Mouse (Mus musculus) activated CD4-positive, CD25-positive, alpha-beta regulatory T cell (primary cell): ENCODE data around the gene Ikbkg. TPM values are rescaled to one million over a fixed set of nuclear protein-coding genes. Genes with fewer than 3 reads are reported as not detected.

ENCODE experiments used
- polyA plus RNA-seq, 2 experiments: library from polyadenylated mRNA; unstranded; fragments of 100-300 nt; shearing (Covaris generic); gene quantifications; one replicate each; pipeline ENCODE4 v1.2.1; 2017

The Ikbkg gene
- 10 to 100 TPM; 28.4 to 37.6 TPM for polyA plus RNA-seq

GRCm38 (mm10) chrX:74392535-74393443 lies at the start of gene Ikbkg, which contains the start of gene Fam3a:
TSS of gene Ikbkg (plus strand) at chrX:74393290.
TSS of gene Fam3a (minus strand) at chrX:74393272.

GRCm38 (mm10) chrX:74353467-74353770 lies 39.7 kb upstream of the Ikbkg start, which contains the start of gene Lage3:
TSS of gene Lage3 (minus strand) at chrX:74353618.

DNA sequence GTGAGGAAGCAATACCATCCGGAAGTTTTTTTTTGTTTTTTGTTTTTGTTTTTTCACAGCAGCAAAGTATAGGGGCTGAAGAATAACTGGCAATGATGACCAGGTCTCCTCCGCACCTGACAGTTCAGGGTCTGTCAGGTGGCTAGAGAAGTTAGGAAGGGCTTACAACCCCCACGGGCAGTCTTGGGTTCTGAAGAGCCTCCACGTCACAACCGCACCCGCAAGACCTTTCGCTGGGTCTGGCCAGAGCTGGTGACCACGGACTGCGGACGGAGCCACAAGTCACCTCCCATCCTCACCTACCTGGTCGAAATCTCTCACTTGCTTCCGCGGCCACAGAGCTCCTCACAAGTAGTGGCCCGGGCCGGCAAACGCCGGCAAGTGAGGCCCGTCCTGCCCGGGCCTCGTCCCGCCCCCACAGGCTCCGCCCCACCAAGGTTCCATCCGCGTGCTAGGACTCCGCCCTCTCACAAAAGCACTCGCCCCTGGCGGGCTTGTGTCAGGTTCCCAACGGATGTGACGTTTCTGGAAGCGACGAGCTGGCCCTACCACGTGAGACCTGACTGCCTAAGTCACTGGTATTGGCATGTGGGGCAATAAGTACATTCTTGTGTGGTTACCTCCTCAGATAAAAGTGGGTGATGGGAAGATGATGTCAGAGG lies 20.1 kb upstream of the Ikbkg start, which contains the start of the genes Ubl4a and Slc10a3:
Gene Ubl4a (minus strand): TSS at position 331 of the 662 bp plus-strand sequence.
Gene Slc10a3 (minus strand): TSS at position 462 of the 662 bp plus-strand sequence.

GRCm38 (mm10) chrX:74428826-74429276 lies 35.8 kb downstream of the Ikbkg start, which contains the start of gene G6pdx:
TSS of gene G6pdx (minus strand) at chrX:74429194.

GRCm38 (mm10) chrX:74481349-74481885 lies 88.3 kb downstream of the Ikbkg start, which contains the start of gene Gm6880:
TSS of gene Gm6880 (minus strand) at chrX:74481399.

Other genes starting within 250 kb of the Ikbkg start
- not detected for gene Tex28, start 225.5 kb upstream of the Ikbkg start, polyA plus RNA-seq
- gene Tktl1, start 216.0 kb upstream of the Ikbkg start, polyA plus RNA-seq = 1 to 10 TPM; 1.6 to 5.7 TPM
- 100 to 1,000 TPM; 127 to 290 TPM for gene Flna, start 143.5 kb upstream of the Ikbkg start, polyA plus RNA-seq
- gene Emd, start 138.6 kb upstream of the Ikbkg start, polyA plus RNA-seq = 10 to 100 TPM; 69.5 to 74.3 TPM
- gene Rpl10, start 122.5 kb upstream of the Ikbkg start, polyA plus RNA-seq = 10 to 100 TPM; 31.8 to 59.8 TPM
- 100 to 1,000 TPM; 107 to 144 TPM for gene Taz, start 111.4 kb upstream of the Ikbkg start, polyA plus RNA-seq
- 10 to 100 TPM; 17.9 to 18.4 TPM for gene Dnase1l1, start 111.0 kb upstream of the Ikbkg start, polyA plus RNA-seq
- gene Atp6ap1, start 96.2 kb upstream of the Ikbkg start, polyA plus RNA-seq = 100 to 1,000 TPM; 143 to 153 TPM
- gene Gdi1, start 88.3 kb upstream of the Ikbkg start, polyA plus RNA-seq = 100 to 1,000 TPM; 223 to 256 TPM
- gene Fam50a, start 80.3 kb upstream of the Ikbkg start, polyA plus RNA-seq = 10 to 100 TPM; 67.2 to 91.4 TPM
- gene Plxna3, start 64.2 kb upstream of the Ikbkg start, polyA plus RNA-seq = 1 to 10 TPM; 2.0 to 3.2 TPM
- gene Lage3, start 39.7 kb upstream of the Ikbkg start, polyA plus RNA-seq = 10 to 100 TPM; 54.4 to 73.1 TPM
- 10 to 100 TPM; 50.8 to 64.5 TPM for gene Ubl4a, start 20.1 kb upstream of the Ikbkg start, polyA plus RNA-seq
- gene Slc10a3, start 19.9 kb upstream of the Ikbkg start, polyA plus RNA-seq = 10 to 100 TPM; 27.8 to 37.9 TPM
- 10 to 100 TPM; 30.1 to 32.3 TPM for gene Fam3a, start within 50 bp of the Ikbkg start, polyA plus RNA-seq
- 10 to 100 TPM; 57.8 to 74.7 TPM for gene G6pdx, start 35.9 kb downstream of the Ikbkg start, polyA plus RNA-seq
- not detected for gene Gm6880, start 88.1 kb downstream of the Ikbkg start, polyA plus RNA-seq
- not detected for gene Olfr1326-ps1, start 181.6 kb downstream of the Ikbkg start, polyA plus RNA-seq
- gene Olfr1325, start 199.4 kb downstream of the Ikbkg start, polyA plus RNA-seq = not detected